Mouse (Mus musculus): ENCODE measurements around the gene Tmco4. TPM values are rescaled to one million over a fixed set of nuclear protein-coding genes. Genes with fewer than 3 reads are reported as not detected.

Gene Tmco4
- 1 to 10 TPM; 3.7 to 5.5 TPM for total RNA-seq (2021)
- long read RNA-seq, experiment 1, partial matches to known transcripts = 2 of 8 reads
- long read RNA-seq, experiment 1, other reads (novel, unspliced or antisense) = 2 of 8 reads
- long read RNA-seq, experiment 2, partial matches to known transcripts = 1 of 11 reads
- long read RNA-seq, experiment 2, other reads (novel, unspliced or antisense) = 7 of 11 reads

DNA sequence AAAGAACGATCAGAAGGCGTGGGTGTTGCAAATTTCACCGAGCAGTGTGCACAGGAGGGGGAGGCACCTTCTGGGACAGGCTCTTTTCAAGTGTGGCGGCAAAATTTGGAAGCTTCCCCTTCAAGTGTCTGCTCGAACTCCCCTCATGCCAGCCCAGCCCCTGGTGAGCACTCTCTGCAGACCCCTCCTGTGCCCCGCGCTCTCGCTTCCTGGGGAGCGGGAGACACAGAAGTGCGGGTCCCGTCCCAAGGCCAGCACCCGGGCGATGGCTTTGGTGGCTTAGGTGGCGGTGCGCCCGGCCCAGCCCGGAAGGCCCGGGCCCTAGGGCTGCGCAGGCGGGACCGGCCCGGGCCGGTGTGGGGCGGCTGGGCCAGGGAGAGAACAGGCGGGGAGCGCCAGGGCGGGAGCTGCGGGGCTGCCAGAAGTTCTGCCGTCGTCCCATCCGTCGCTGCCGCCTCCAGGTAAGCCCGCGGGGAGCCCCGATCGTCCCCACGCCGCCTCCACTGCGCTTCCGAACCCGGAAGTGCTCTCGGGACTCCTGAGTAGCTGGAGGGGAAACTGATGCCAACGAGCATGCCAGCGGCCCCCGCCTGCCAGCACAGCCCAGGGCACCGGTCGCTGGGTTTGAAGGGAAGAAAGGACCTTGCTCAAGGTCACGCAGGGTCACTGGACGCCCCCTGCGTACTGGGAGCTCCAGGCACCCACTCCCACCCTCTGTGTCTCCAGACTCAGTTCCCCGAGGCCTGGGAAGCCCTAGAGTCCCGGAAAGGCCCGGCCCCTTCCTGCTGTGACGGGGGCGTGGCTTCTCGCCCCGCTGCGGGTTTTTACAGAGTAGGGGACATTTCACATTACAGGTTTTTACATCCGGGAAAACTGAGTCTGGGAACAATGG, at the start of gene Tmco4:
Gene Tmco4, plus strand, starts transcription at position 62 of the 892 bp plus-strand sequence.
- DNase-seq (ENCODE audit: low spot score in 2 of 2) = peak; percentile 39 to 70

DNA sequence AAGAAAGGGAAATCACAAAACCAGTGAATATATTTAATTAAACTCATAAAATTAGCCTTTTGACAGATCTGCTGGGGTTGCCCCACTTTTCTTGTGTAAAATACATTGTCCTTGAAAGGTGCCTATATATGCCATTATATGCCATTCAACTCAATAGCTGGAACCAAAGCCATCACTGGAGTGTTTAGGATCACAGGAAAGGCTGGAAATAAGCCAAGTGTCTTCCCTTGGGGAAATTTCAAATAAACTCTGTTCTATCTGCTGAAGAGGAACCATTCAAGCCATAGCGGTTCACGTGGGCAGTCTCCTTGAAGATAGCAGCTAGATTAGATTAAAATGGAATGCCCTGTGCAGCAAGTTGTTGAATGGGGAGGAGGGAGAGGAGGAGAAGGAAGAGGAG, 47.1 kb upstream of the Tmco4 start:
- no peak for DNase-seq (ENCODE audit: low spot score in 2 of 2)

GRCm38 (mm10) chr4:138933862-138934261, 38.8 kb upstream of the Tmco4 start:
- no peak for DNase-seq (ENCODE audit: low spot score in 2 of 2)

- DNase-seq (ENCODE audit: low spot score in 2 of 2) = no peak
Measured at GRCm38 (mm10) chr4:138934456-138935145, 38.1 kb upstream of the Tmco4 start.

DNA sequence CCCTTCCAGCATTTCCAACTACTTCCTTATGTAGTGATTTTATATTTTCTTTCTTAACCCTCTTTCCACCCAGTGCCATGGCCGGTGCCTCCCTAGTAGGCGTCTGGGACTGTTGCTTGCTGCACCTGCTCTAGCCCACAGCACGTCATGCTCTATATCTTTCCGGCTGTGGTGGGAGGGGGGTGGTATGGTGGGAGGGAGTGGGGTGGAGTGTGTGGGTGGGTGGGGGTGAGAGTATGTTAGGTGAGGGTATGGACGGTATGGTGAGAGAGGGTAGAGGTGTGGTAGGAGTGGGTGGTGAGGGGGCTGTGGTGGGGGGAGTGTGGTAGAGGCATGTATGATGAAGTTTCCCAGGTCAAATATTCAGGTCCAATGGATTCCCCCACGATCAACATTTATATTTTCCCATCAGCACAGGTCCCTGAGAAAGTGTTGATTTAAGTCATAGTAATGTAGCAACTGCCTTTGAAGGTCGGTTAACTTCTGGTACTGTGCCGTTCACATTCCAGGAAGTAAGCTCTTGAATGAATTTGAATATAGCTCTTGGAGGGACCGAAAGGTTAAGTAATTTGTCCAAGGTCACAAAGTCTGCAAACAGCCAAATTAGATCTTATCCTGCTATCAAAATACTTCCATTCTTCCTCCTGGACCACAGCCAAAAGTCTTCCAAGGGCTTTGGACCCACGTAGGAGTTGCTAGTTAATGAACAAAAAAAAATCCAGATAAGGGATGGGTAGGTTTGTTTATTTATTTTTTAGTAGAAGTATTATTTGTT, 34.0 kb upstream of the Tmco4 start:
- no peak for DNase-seq (ENCODE audit: low spot score in 2 of 2)

DNA sequence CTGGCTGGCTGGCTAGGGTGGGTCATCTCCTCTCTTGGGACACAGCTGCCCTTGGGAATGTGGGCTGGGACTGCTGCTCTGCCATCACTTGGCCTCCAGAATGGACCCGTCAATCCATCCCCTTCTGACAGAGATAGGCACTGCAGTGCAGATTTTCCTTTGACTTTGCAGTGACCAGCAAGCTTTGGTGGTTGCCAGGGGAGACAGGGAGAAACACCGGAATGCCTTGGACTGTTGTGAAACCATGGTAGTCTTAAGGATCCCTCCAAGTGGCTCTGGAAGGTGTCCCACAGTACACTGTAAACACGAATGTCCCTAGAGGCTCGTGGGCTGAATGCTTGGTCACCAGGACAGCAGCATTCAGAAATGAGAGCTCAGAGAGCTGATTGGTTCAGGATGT, 33.2 kb upstream of the Tmco4 start:
- no peak for DNase-seq (ENCODE audit: low spot score in 2 of 2)

- DNase-seq (ENCODE audit: low spot score in 2 of 2) = no peak
Measured at GRCm38 (mm10) chr4:138941401-138941800, 31.3 kb upstream of the Tmco4 start.

DNA sequence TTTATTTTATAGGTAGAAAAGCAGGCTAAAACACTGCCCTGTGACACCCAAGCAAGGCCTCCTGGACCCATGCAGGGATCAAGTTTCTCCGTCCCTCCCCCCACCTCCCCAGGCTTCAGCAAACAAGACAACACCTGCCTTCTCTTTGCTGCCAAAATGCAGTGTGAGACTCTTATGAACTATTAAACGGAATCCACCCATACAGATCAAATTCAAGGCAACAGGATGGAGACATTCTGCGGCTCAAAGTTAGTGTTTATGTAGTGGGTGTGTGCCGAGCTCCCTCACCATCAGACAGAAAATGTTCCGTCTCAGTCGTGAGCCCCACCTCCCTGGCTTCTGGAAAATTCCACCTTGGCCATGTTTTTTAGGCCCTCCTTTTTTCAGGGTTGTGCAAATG, 30.7 kb upstream of the Tmco4 start:
- DNase-seq (ENCODE audit: low spot score in 2 of 2) = no peak

DNA sequence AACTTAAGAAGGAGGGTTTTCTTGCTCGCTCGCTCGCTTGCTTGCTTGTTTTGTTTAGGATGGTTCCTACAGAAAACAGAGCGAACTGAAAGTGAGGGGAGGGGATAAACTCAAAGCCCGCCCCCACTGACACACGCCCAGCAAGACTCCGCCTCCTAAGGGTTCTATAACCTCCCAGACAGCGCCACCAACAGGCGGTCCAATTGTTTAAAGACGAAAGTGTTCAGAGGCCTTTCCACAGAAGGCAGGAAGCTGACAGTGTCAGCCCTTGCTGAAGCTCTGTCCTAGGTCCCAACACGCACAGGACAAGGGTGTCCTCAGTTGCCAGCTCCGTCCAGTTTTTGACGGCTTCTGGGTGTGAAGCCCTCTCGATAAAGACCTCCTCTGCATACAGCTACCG, 29.0 kb upstream of the Tmco4 start:
- DNase-seq (ENCODE audit: low spot score in 2 of 2) = peak; percentile 46 to 74

DNA sequence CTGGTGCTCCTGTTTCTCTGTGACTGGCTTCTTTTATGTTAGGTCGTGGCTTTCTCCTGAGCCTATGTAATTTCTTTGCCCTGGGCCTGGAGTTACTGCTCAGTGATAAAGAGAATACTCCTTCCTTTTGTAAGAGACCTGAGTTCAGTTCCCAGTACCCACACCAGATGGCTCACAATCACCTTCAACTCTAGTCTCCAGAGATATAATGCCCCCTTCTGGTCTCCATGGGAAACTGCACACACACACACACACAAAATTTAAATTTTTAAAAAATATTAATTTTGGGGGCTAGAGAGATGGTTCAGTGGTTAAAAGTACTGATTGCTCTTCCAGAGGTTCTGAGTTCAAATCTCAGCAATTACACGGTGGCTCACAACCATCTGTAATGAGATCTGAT, 24.4 kb upstream of the Tmco4 start:
- DNase-seq (ENCODE audit: low spot score in 2 of 2) = no peak

- no peak for DNase-seq (ENCODE audit: low spot score in 2 of 2)
Measured at GRCm38 (mm10) chr4:138958612-138959011, 14.1 kb upstream of the Tmco4 start.

DNA sequence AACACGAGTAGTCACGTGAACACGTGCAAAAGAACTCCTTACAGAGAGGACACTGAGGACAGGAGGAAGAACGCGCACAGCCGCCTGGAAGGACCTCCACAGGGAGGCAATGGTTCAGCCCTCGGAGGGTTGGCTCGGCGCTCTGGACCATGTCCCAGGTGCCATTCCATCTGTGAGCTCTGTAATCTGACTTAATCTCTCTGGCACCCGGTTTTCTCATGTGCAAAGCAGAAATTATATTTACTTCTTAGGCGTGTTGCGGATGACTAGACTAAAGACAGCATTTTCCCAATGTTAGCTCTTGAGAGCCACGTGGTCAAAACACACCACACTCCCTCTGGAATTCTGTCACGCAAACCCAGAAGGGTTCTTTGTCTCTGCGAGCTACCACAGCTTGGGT, 13.6 kb upstream of the Tmco4 start:
- DNase-seq (ENCODE audit: low spot score in 2 of 2) = no peak

- no peak for DNase-seq (ENCODE audit: low spot score in 2 of 2)
Measured at GRCm38 (mm10) chr4:138959926-138960325, 12.8 kb upstream of the Tmco4 start.

- no peak for DNase-seq (ENCODE audit: low spot score in 2 of 2)
Measured at GRCm38 (mm10) chr4:138962719-138963118, 10.0 kb upstream of the Tmco4 start.

GRCm38 (mm10) chr4:138965871-138966270, 6.8 kb upstream of the Tmco4 start:
- DNase-seq (ENCODE audit: low spot score in 2 of 2) = no peak

- no peak for DNase-seq (ENCODE audit: low spot score in 2 of 2)
Measured at GRCm38 (mm10) chr4:138966866-138967265, 5.8 kb upstream of the Tmco4 start, which contains the start of gene Rnf186. TSS of gene Rnf186 (plus strand) at chr4:138967112.

GRCm38 (mm10) chr4:138967485-138967884, 5.2 kb upstream of the Tmco4 start:
- no peak for DNase-seq (ENCODE audit: low spot score in 2 of 2)

DNA sequence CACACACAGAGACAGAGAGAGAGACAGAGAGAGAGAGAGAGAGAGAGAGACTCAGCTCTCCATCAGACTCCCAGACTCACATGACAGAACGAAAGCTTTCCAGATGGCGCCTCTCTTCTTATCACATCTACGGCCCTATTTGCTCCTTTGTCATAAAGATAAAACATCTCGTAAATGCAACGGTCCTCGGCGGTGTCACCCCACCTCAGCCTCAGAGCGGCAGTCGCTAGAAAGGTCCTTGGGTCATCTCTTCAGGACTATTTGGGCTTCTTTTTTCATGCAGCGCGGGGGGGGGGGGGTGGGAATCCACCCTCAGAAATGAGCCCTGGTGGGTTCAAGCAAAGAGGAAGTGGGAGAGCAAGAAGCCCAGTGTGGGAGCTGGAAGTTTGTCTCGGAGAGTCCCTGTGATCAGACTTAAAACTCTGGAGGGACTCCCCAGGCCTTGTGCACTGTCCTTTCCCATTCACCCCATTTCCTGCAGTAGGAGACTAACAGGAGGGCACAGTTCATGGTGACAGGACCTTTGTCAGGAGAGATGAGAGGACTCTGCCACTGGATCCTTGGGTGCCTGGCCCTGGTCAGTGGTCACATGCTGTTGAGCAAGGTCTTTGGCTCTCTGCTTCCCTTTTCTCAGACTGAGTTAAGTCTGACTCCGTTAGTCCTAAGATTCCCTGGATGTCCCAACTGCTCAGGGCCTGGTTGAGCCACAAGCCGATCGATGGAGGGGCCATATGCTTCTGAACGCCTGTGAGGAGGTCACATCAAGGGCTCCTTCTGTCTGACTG, 3.7 kb upstream of the Tmco4 start:
- DNase-seq (ENCODE audit: low spot score in 2 of 2) = no peak

- no peak for DNase-seq (ENCODE audit: low spot score in 2 of 2)
Measured at GRCm38 (mm10) chr4:138969736-138970135, 3.0 kb upstream of the Tmco4 start.

- DNase-seq (ENCODE audit: low spot score in 2 of 2) = no peak
Measured at GRCm38 (mm10) chr4:138971371-138971770, 1.3 kb upstream of the Tmco4 start.

Measured in gastrocnemius, postnatal 4 days (tissue).